Mouse (Mus musculus) spleen, adult 2 months (tissue): ENCODE data around the gene Rassf1. TPM values are rescaled to one million over a fixed set of nuclear protein-coding genes. Genes with fewer than 3 reads are reported as not detected.
"Not testable (repeated sequence)": the region's sequence is repeated elsewhere in the genome, so short reads cannot be mapped to it uniquely, and the experiment has no call there.

ENCODE experiments used
- DNase-seq, 2 experiments: peaks; one replicate each; pipeline versions ENCODE4 v3.0.0 to v3.0.0-alpha.2; 2012 to 2021; ENCODE audit warnings: low spot score in 2 of 2, low read depth in 1 of 2
- H3K27ac ChIP-seq: fragments of 200-500 bp; 2 replicates; pipeline ENCODE4 v1.5.1; 2012; ENCODE audit warnings: low read length, inconsistent platforms; ENCODE audit not compliant: insufficient read depth
- H3K27me3 ChIP-seq: fragments of 200-500 bp; 2 replicates; pipeline ENCODE4 v1.6.1; 2012; ENCODE audit warnings: mild to moderate bottlenecking, moderate library complexity, low read length, inconsistent platforms; ENCODE audit not compliant: control insufficient read depth, insufficient read depth
- H3K36me3 ChIP-seq: fragments of 200-500 bp; 2 replicates; pipeline ENCODE4 v1.6.1; 2012; ENCODE audit warnings: mild to moderate bottlenecking, low read length, inconsistent platforms; ENCODE audit not compliant: control insufficient read depth, insufficient read depth
- H3K4me1 ChIP-seq: fragments of 200-500 bp; 2 replicates; pipeline ENCODE4 v1.6.1; 2011; ENCODE audit warnings: inconsistent platforms; ENCODE audit not compliant: control insufficient read depth, insufficient read depth, insufficient read length
- H3K4me3 ChIP-seq: fragments of 200-500 bp; 2 replicates; pipeline ENCODE4 v1.5.1; 2011; ENCODE audit warnings: mild to moderate bottlenecking, inconsistent platforms; ENCODE audit not compliant: insufficient read depth, insufficient read length; ENCODE audit errors: extremely low read depth
- CTCF ChIP-seq: fragments of 200-500 bp; IDR thresholded peaks from 2 replicates; pipeline ENCODE4 v1.5.1; 2011; ENCODE audit warnings: mild to moderate bottlenecking, inconsistent platforms; ENCODE audit not compliant: insufficient read depth, insufficient read length, insufficient replicate concordance; ENCODE audit errors: extremely low read depth
- POLR2A ChIP-seq: fragments of 200-500 bp; IDR thresholded peaks from 2 replicates; pipeline ENCODE4 v1.6.1; 2011; ENCODE audit warnings: low read depth, low read length, inconsistent platforms
- whole genome bisulfite sequencing: fragments of 180-500 bp; shearing (Covaris S2); methylation state at CpG from one replicate; pipeline ENCODE4 v1.1.7; 2018; 5-methylcytosine and 5-hydroxymethylcytosine counted together
- polyA plus RNA-seq: library from polyadenylated mRNA; depleted of rRNA; stranded (reverse); fragments of >200 nt; gene quantifications from 2 replicates; pipeline ENCODE4 v1.2.3, GENCODE M21; 2012

The Rassf1 gene
- polyA plus RNA-seq, 1 experiment: 20.9 TPM

- H3K36me3 ChIP-seq: no peaks in the 10 kb centered on the region; the same call in 1 of the 2 replicates
- H3K4me1 ChIP-seq: peaks cover 15% of the 10 kb centered on the region; the same call in 1 of the 2 replicates
- H3K27me3 ChIP-seq: no peaks in the 10 kb centered on the region
- 2% methylated on average over 41 of the region's 41 CpGs for WGBS
- DNase-seq: peak; percentile 79 to 80
- TF ChIP-seq CTCF: no peak
- TF ChIP-seq POLR2A: no peak; the same call in 1 of the 2 replicates
- H3K27ac ChIP-seq: peak overlapping the region; percentile 62
- H3K4me3 ChIP-seq: peak overlapping the region; percentile 88
These were observed 17.2 kb downstream of the Rassf1 start for GRCm38 (mm10) chr9:107568331-107569261.

GRCm38 (mm10) chr9:107569270-107569669 lies 17.9 kb downstream of the Rassf1 start:
- no peak for TF ChIP-seq POLR2A
- TF ChIP-seq CTCF: no peak
- no peaks in the 10 kb centered on the region for H3K27me3 ChIP-seq
- H3K27ac ChIP-seq: peak overlapping the region; percentile 43; the same call in 1 of the 2 replicates
- 0% methylated on average over 23 of the region's 23 CpGs for WGBS
- H3K4me1 ChIP-seq: peaks cover 9% of the 10 kb centered on the region; the same call in 1 of the 2 replicates
- H3K4me3 ChIP-seq: peak overlapping the region; percentile 88
- H3K36me3 ChIP-seq: no peaks in the 10 kb centered on the region; the same call in 1 of the 2 replicates
- DNase-seq: no peak

GRCm38 (mm10) chr9:107570016-107570415 lies 18.7 kb downstream of the Rassf1 start:
- H3K4me3 ChIP-seq: no peak overlapping the region; the same call in 1 of the 2 replicates
- H3K36me3 ChIP-seq: no peaks in the 10 kb centered on the region; the same call in 1 of the 2 replicates
- no peak for DNase-seq
- WGBS: 79% methylated on average over 13 of the region's 13 CpGs
- TF ChIP-seq POLR2A (no peak), CTCF (no peak)
- H3K4me1 ChIP-seq: peaks cover 9% of the 10 kb centered on the region; the same call in 1 of the 2 replicates
- H3K27ac ChIP-seq: no peak overlapping the region
- no peaks in the 10 kb centered on the region for H3K27me3 ChIP-seq

- H3K27ac ChIP-seq: no peak overlapping the region
- no peak for DNase-seq
- peaks cover 9% of the 10 kb centered on the region; the same call in 1 of the 2 replicates for H3K4me1 ChIP-seq
- no peak overlapping the region for H3K4me3 ChIP-seq
- TF ChIP-seq POLR2A (no peak), CTCF (no peak)
- WGBS: 85% methylated on average over 21 of the region's 21 CpGs
- H3K36me3 ChIP-seq: no peaks in the 10 kb centered on the region; the same call in 1 of the 2 replicates
- H3K27me3 ChIP-seq: no peaks in the 10 kb centered on the region
These were observed 19.5 kb downstream of the Rassf1 start for GRCm38 (mm10) chr9:107570845-107571244.

- TF ChIP-seq POLR2A (no peak), CTCF (no peak)
- WGBS: 91% methylated on average over 22 of the region's 22 CpGs
- Histone ChIP-seq H3K36me3 (no peaks in the 10 kb centered on the region; the same call in 1 of the 2 replicates), H3K27me3 (no peaks in the 10 kb centered on the region), H3K4me3 (no peak overlapping the region), H3K4me1 (peaks cover 9% of the 10 kb centered on the region; the same call in 1 of the 2 replicates), H3K27ac (no peak overlapping the region)
- DNase-seq: no peak
These were observed 20.4 kb downstream of the Rassf1 start for GRCm38 (mm10) chr9:107571534-107572326.

- no peak overlapping the region for H3K27ac ChIP-seq
- WGBS: 92% methylated on average over 2 of the region's 2 CpGs
- no peaks in the 10 kb centered on the region; the same call in 1 of the 2 replicates for H3K36me3 ChIP-seq
- H3K4me3 ChIP-seq: no peak overlapping the region
- H3K4me1 ChIP-seq: peaks cover 9% of the 10 kb centered on the region; the same call in 1 of the 2 replicates
- TF ChIP-seq CTCF: no peak
- no peak for TF ChIP-seq POLR2A
- no peaks in the 10 kb centered on the region for H3K27me3 ChIP-seq
- DNase-seq: no peak
These were observed 20.9 kb downstream of the Rassf1 start for GRCm38 (mm10) chr9:107572327-107572662.

GRCm38 (mm10) chr9:107573774-107574173 lies 22.4 kb downstream of the Rassf1 start:
- H3K4me1 ChIP-seq, H3K4me3 ChIP-seq, H3K36me3 ChIP-seq, H3K27me3 ChIP-seq, DNase-seq, H3K27ac ChIP-seq: not testable (repeated sequence)
- 83% methylated on average over 6 of the region's 6 CpGs for WGBS
